Mouse (Mus musculus) layer of hippocampus, adult 8-10 months (tissue): ENCODE data around the gene Wdr34. TPM values are rescaled to one million over a fixed set of nuclear protein-coding genes. Genes with fewer than 3 reads are reported as not detected.
A peak's percentile ranks its signal among the peaks of the same experiment; 100 is the strongest.

Source experiments
- DNase-seq, 2 experiments: peaks; one replicate each; pipeline ENCODE4 v3.0.0; 2022; ENCODE audit warnings: low spot score in 2 of 2
- microRNA-seq, 2 experiments: library from miRNA; unstranded; fragments of <30 nt; microRNA quantifications; one replicate each; pipeline ENCODE4 v1.2.0; 2022
- total RNA-seq, 4 experiments: library from RNA; stranded (reverse); gene quantifications; 2 replicates each; pipeline ENCODE4 v1.2.4; 2022

The Wdr34 gene
- total RNA-seq, 4 experiments from 2014 or later, result 36.9 to 45.0 (median 39.9) TPM

GRCm38 (mm10) chr2:30032244-30032846 is 16.3 kb downstream of the Wdr34 start:
- DNase-seq, result no peak

GRCm38 (mm10) chr2:30026997-30027396 is 21.7 kb downstream of the Wdr34 start:
- DNase-seq, result no peak

GRCm38 (mm10) chr2:30025454-30025853 is 23.2 kb downstream of the Wdr34 start:
- DNase-seq, result no peak

- DNase-seq, result no peak
Measured at GRCm38 (mm10) chr2:30014326-30014966, 34.2 kb downstream of the Wdr34 start.

- peak in 1 of 2 experiments; percentile 48 for DNase-seq
Measured at GRCm38 (mm10) chr2:30010840-30011281, 37.8 kb downstream of the Wdr34 start.

- DNase-seq, result no peak
Measured at GRCm38 (mm10) chr2:30009101-30009500, 39.6 kb downstream of the Wdr34 start.

- DNase-seq, result no peak
Measured at GRCm38 (mm10) chr2:29991962-29992361, 56.7 kb downstream of the Wdr34 start.

Small RNA genes within 50 kb of the gene (microRNA-seq; reads per million reads assigned to microRNA genes)
- 0.64 to 1.5 reads per million in 2 experiments for gene Mir6997

Other genes starting within 250 kb of the Wdr34 start
- 10 to 100 TPM; 65.4 to 69.0 (median 67.5) TPM for gene Slc27a4, start 246.2 kb downstream of the Wdr34 start, total RNA-seq
- gene Urm1, start 228.8 kb downstream of the Wdr34 start, total RNA-seq, result 10 to 100 TPM; 54.4 to 63.1 (median 58.9) TPM
- 10 to 100 TPM; 12.7 to 15.2 (median 13.8) TPM for gene Cercam, start 179.7 kb downstream of the Wdr34 start, total RNA-seq
- gene Odf2, start 159.7 kb downstream of the Wdr34 start, total RNA-seq, result 100 to 1,000 TPM; 104 to 124 (median 114) TPM
- 10 to 100 TPM; 42.5 to 49.2 (median 44.9) TPM for gene Gle1, start 113.5 kb downstream of the Wdr34 start, total RNA-seq
- 100 to 1,000 TPM; 744 to 871 (median 808) TPM for gene Sptan1, start 83.3 kb downstream of the Wdr34 start, total RNA-seq
- gene Set, start 8.5 kb upstream of the Wdr34 start, total RNA-seq, result 100 to 1,000 TPM; 179 to 198 (median 186) TPM
- gene Pkn3, start 28.8 kb upstream of the Wdr34 start, total RNA-seq, result 1 to 10 TPM; 2.1 to 6.1 (median 3.5) TPM
- 10 to 100 TPM in 2 of 4 experiments, 1 to 10 TPM in 2; 7.3 to 14.0 (median 10.4) TPM for gene Zdhhc12, start 44.8 kb upstream of the Wdr34 start, total RNA-seq
- gene Zer1, start 75.7 kb upstream of the Wdr34 start, total RNA-seq, result 100 to 1,000 TPM; 173 to 203 (median 195) TPM
- 10 to 100 TPM; 49.6 to 61.9 (median 58.5) TPM for gene Tbc1d13, start 84.9 kb upstream of the Wdr34 start, total RNA-seq
- 10 to 100 TPM; 18.7 to 28.3 (median 21.4) TPM for gene Endog, start 122.6 kb upstream of the Wdr34 start, total RNA-seq
- gene Spout1, start 129.6 kb upstream of the Wdr34 start, total RNA-seq, result 10 to 100 TPM; 32.9 to 40.2 (median 35.2) TPM
- gene Kyat1, start 157.0 kb upstream of the Wdr34 start, total RNA-seq, result 10 to 100 TPM; 15.6 to 19.9 (median 16.9) TPM
- gene Lrrc8a, start 188.8 kb upstream of the Wdr34 start, total RNA-seq, result 10 to 100 TPM; 54.5 to 70.6 (median 60.3) TPM
- gene Gm28035, start 191.7 kb upstream of the Wdr34 start, total RNA-seq, result 10 to 100 TPM in 2 of 4 experiments, 1 to 10 TPM in 2; 6.7 to 11.6 (median 9.9) TPM
- 10 to 100 TPM; 19.3 to 33.3 (median 24.4) TPM for gene Phyhd1, start 217.3 kb upstream of the Wdr34 start, total RNA-seq
- not detected for gene Gm28038, start 232.2 kb upstream of the Wdr34 start, total RNA-seq
- gene Dolk, start 237.5 kb upstream of the Wdr34 start, total RNA-seq, result 10 to 100 TPM; 20.4 to 24.6 (median 23.6) TPM
- gene Nup188, start 237.5 kb upstream of the Wdr34 start, total RNA-seq, result 10 to 100 TPM; 18.6 to 22.4 (median 20.6) TPM